Mouse (Mus musculus) ovary, postnatal 36 days (tissue): ENCODE measurements at regions not wholly inside any gene's neighbourhood (a gene's known extent, or its start where the extent isn't known, plus 50 kb on each side); places are given as distances from the start of the nearest gene placed in this dataset.

Experiments
- DNase-seq: peaks from one replicate; pipeline ENCODE4 v3.0.0; 2022; ENCODE audit warnings: low spot score, mixed read lengths

DNA sequence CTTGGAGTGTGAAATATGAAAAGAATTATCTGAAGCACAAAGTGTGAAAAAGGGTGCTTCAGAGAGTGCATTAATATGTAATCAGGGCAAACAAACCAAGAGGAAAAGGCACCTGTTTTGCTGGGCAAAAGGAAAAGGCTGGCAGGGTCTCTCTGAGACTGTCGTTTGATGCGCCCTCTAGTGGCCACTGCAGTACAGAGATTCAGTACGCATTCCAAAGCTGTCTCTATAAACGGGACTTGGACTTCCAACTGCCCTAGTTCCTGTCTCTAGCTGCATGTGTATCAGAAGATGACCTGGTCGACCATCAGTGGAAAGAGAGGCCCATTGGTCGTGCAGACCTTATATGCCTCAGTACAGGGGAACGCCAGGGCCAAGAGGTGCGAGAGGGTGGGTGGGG lies 58.7 kb upstream of the D16Ertd472e start:
- peak; percentile 56 for DNase-seq

- DNase-seq, result no peak
Measured at GRCm38 (mm10) chr16:78631797-78632196, 55.3 kb upstream of the D16Ertd472e start.

DNA sequence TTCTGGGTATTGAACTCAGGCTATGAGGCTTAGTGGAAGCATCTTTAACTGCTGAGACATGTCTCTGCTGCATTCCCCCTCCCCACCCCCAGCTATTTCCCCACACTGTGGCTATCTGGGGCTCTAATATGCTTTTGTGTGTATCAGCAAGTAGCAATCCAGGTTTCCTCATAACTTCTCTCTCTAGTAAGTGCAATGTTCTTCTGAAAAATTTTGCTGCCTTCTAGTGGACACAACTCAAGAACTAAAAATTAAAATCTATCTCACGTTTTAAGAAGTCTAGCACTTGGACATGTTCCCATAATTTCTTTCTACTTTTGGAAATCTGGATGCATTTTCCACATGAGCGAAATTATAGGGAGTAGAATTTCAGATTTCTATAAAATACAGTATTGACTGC lies 50.3 kb upstream of the D16Ertd472e start:
- no peak for DNase-seq
